Mouse (Mus musculus) heart, postnatal 0 days (tissue): ENCODE measurements around the gene Gm21970.

Source experiments
- CTCF ChIP-seq: IDR thresholded peaks from 2 replicates; pipeline ENCODE4 v1.5.1; 2016; ENCODE audit warnings: antibody characterized with exemption, control low read depth, low read depth
- EP300 ChIP-seq: IDR thresholded peaks from 2 replicates; pipeline ENCODE4 v1.6.1; 2016; ENCODE audit warnings: antibody characterized with exemption, low read depth

- TF ChIP-seq CTCF (no peak), EP300 (no peak)
Observed at GRCm38 (mm10) chr16:91401569-91402165, 10.1 kb downstream of the Gm21970 start.
